Mouse (Mus musculus): Measurements from ENCODE around the gene Osgep. TPM values are rescaled to one million over a fixed set of nuclear protein-coding genes. Genes with fewer than 3 reads are reported as not detected.

Osgep gene
- polyA plus RNA-seq, 1 experiment from 2014 or later: 172 TPM

GRCm38 (mm10) chr14:50875591-50876230 is 49.0 kb downstream of the Osgep start:
- H3K4me1 ChIP-seq (ENCODE audit: control insufficient read depth, insufficient read depth, low read length): no peaks in the 10 kb centered on the region
- H3K4me2 ChIP-seq (ENCODE audit: low read depth): no peak overlapping the region
- H3K27ac ChIP-seq (ENCODE audit: low read depth, low read length): no peak overlapping the region
- H3K36me3 ChIP-seq (ENCODE audit: control insufficient read depth, insufficient read depth, low read length): no peaks in the 10 kb centered on the region
- H3K9ac ChIP-seq (ENCODE audit: low read length): no peak overlapping the region
- 81% methylated on average over 6 of the region's 6 CpGs for WGBS
- H3K4me3 ChIP-seq (ENCODE audit: low read depth, low read length): no peak overlapping the region
- H3K27me3 ChIP-seq (ENCODE audit: control insufficient read depth, insufficient read depth, low read length): no peaks in the 10 kb centered on the region
- ATAC-seq (ENCODE audit: insufficient read depth, low FRiP score, low TSS enrichment) (no peak), DNase-seq (ENCODE audit: low spot score) (no peak)
- H3K9me3 ChIP-seq (ENCODE audit: control insufficient read depth, low read length): no peaks in the 10 kb centered on the region

- WGBS: 93% methylated on average over 3 of the region's 3 CpGs
- ATAC-seq (ENCODE audit: insufficient read depth, low FRiP score, low TSS enrichment): no peak
Observed at GRCm38 (mm10) chr14:50875175-50875574, 49.5 kb downstream of the Osgep start.

GRCm38 (mm10) chr14:50871284-50871683 is 53.4 kb downstream of the Osgep start:
- 88% methylated on average over 2 of the region's 2 CpGs for WGBS
- Histone ChIP-seq H3K9ac (ENCODE audit: low read length) (no peak overlapping the region), H3K27ac (ENCODE audit: low read depth, low read length) (no peak overlapping the region), H3K4me2 (ENCODE audit: low read depth) (no peak overlapping the region), H3K27me3 (ENCODE audit: control insufficient read depth, insufficient read depth, low read length) (no peaks in the 10 kb centered on the region), H3K36me3 (ENCODE audit: control insufficient read depth, insufficient read depth, low read length) (no peaks in the 10 kb centered on the region), H3K4me3 (ENCODE audit: low read depth, low read length) (no peak overlapping the region), H3K9me3 (ENCODE audit: control insufficient read depth, low read length) (no peaks in the 10 kb centered on the region), H3K4me1 (ENCODE audit: control insufficient read depth, insufficient read depth, low read length) (no peaks in the 10 kb centered on the region)
- ATAC-seq (ENCODE audit: insufficient read depth, low FRiP score, low TSS enrichment) (no peak), DNase-seq (ENCODE audit: low spot score) (no peak)

More at GRCm38 (mm10) chr14:50875175-50875574, 49.5 kb downstream of the Osgep start:
- Histone ChIP-seq H3K4me3 (ENCODE audit: low read depth, low read length) (no peak overlapping the region), H3K9me3 (ENCODE audit: control insufficient read depth, low read length) (no peaks in the 10 kb centered on the region), H3K27me3 (ENCODE audit: control insufficient read depth, insufficient read depth, low read length) (no peaks in the 10 kb centered on the region), H3K27ac (ENCODE audit: low read depth, low read length) (no peak overlapping the region), H3K9ac (ENCODE audit: low read length) (no peak overlapping the region), H3K4me2 (ENCODE audit: low read depth) (no peak overlapping the region), H3K36me3 (ENCODE audit: control insufficient read depth, insufficient read depth, low read length) (no peaks in the 10 kb centered on the region), H3K4me1 (ENCODE audit: control insufficient read depth, insufficient read depth, low read length) (no peaks in the 10 kb centered on the region)
- no peak for DNase-seq (ENCODE audit: low spot score)

GRCm38 (mm10) chr14:50870805-50871143 is 53.9 kb downstream of the Osgep start:
- Histone ChIP-seq H3K9me3 (ENCODE audit: control insufficient read depth, low read length) (no peaks in the 10 kb centered on the region), H3K4me1 (ENCODE audit: control insufficient read depth, insufficient read depth, low read length) (no peaks in the 10 kb centered on the region), H3K4me2 (ENCODE audit: low read depth) (peak overlapping the region; percentile 70), H3K27me3 (ENCODE audit: control insufficient read depth, insufficient read depth, low read length) (no peaks in the 10 kb centered on the region), H3K27ac (ENCODE audit: low read depth, low read length) (no peak overlapping the region), H3K4me3 (ENCODE audit: low read depth, low read length) (peak overlapping the region; percentile 53), H3K36me3 (ENCODE audit: control insufficient read depth, insufficient read depth, low read length) (no peaks in the 10 kb centered on the region), H3K9ac (ENCODE audit: low read length) (peak overlapping the region; percentile 72)
- ATAC-seq (ENCODE audit: insufficient read depth, low FRiP score, low TSS enrichment) (peak; percentile 28), DNase-seq (ENCODE audit: low spot score) (no peak)
- 34% methylated on average over 5 of the region's 5 CpGs for WGBS

GRCm38 (mm10) chr14:50869889-50870804 is 54.5 kb downstream of the Osgep start, which contains the start of gene Tep1:
TSS of gene Tep1 (minus strand) at chr14:50870560.
- peak; percentile 82 for DNase-seq (ENCODE audit: low spot score)
- Histone ChIP-seq H3K9ac (ENCODE audit: low read length) (peak within 1 kb of the TSS; percentile 72), H3K9me3 (ENCODE audit: control insufficient read depth, low read length) (no peaks in the 10 kb centered on the region), H3K36me3 (ENCODE audit: control insufficient read depth, insufficient read depth, low read length) (no peaks in the 10 kb centered on the region), H3K27ac (ENCODE audit: low read depth, low read length) (0 out of 2 replicates have a peak within 1 kb of the TSS, but pooled peaks have one; percentile 34), H3K4me2 (ENCODE audit: low read depth) (peak within 1 kb of the TSS; percentile 70), H3K4me3 (ENCODE audit: low read depth, low read length) (peak within 1 kb of the TSS; percentile 53), H3K27me3 (ENCODE audit: control insufficient read depth, insufficient read depth, low read length) (no peaks in the 10 kb centered on the region), H3K4me1 (ENCODE audit: control insufficient read depth, insufficient read depth, low read length) (no peaks in the 10 kb centered on the region)
- ATAC-seq (ENCODE audit: insufficient read depth, low FRiP score, low TSS enrichment): peak; percentile 82
- 6% methylated on average over 32 of the region's 32 CpGs for WGBS

- no peaks in the 10 kb centered on the region for H3K36me3 ChIP-seq (ENCODE audit: control insufficient read depth, insufficient read depth, low read length)
- ATAC-seq (ENCODE audit: insufficient read depth, low FRiP score, low TSS enrichment): no peak
- 94% methylated on average over 5 of the region's 5 CpGs for WGBS
- H3K4me2 ChIP-seq (ENCODE audit: low read depth): no peak overlapping the region
- H3K9me3 ChIP-seq (ENCODE audit: control insufficient read depth, low read length): no peaks in the 10 kb centered on the region
- no peaks in the 10 kb centered on the region for H3K27me3 ChIP-seq (ENCODE audit: control insufficient read depth, insufficient read depth, low read length)
- no peaks in the 10 kb centered on the region for H3K4me1 ChIP-seq (ENCODE audit: control insufficient read depth, insufficient read depth, low read length)
- no peak overlapping the region for H3K27ac ChIP-seq (ENCODE audit: low read depth, low read length)
- no peak overlapping the region for H3K4me3 ChIP-seq (ENCODE audit: low read depth, low read length)
- H3K9ac ChIP-seq (ENCODE audit: low read length): no peak overlapping the region
- DNase-seq (ENCODE audit: low spot score): no peak
Observed at GRCm38 (mm10) chr14:50868656-50869055, 56.0 kb downstream of the Osgep start.

GRCm38 (mm10) chr14:50868211-50868610 is 56.5 kb downstream of the Osgep start:
- H3K27ac ChIP-seq (ENCODE audit: low read depth, low read length): no peak overlapping the region
- 72% methylated on average over 4 of the region's 4 CpGs for WGBS
- ATAC-seq (ENCODE audit: insufficient read depth, low FRiP score, low TSS enrichment) (no peak), DNase-seq (ENCODE audit: low spot score) (no peak)
- no peak overlapping the region for H3K9ac ChIP-seq (ENCODE audit: low read length)
- no peaks in the 10 kb centered on the region for H3K27me3 ChIP-seq (ENCODE audit: control insufficient read depth, insufficient read depth, low read length)
- no peaks in the 10 kb centered on the region for H3K36me3 ChIP-seq (ENCODE audit: control insufficient read depth, insufficient read depth, low read length)
- no peak overlapping the region for H3K4me3 ChIP-seq (ENCODE audit: low read depth, low read length)
- H3K4me1 ChIP-seq (ENCODE audit: control insufficient read depth, insufficient read depth, low read length): no peaks in the 10 kb centered on the region
- H3K9me3 ChIP-seq (ENCODE audit: control insufficient read depth, low read length): no peaks in the 10 kb centered on the region
- H3K4me2 ChIP-seq (ENCODE audit: low read depth): no peak overlapping the region

- no peaks in the 10 kb centered on the region for H3K9me3 ChIP-seq (ENCODE audit: control insufficient read depth, low read length)
- H3K27ac ChIP-seq (ENCODE audit: low read depth, low read length): no peak overlapping the region
- H3K27me3 ChIP-seq (ENCODE audit: control insufficient read depth, insufficient read depth, low read length): no peaks in the 10 kb centered on the region
- H3K4me3 ChIP-seq (ENCODE audit: low read depth, low read length): no peak overlapping the region
- H3K9ac ChIP-seq (ENCODE audit: low read length): no peak overlapping the region
- ATAC-seq (ENCODE audit: insufficient read depth, low FRiP score, low TSS enrichment) (no peak), DNase-seq (ENCODE audit: low spot score) (no peak)
- H3K4me1 ChIP-seq (ENCODE audit: control insufficient read depth, insufficient read depth, low read length): no peaks in the 10 kb centered on the region
- H3K4me2 ChIP-seq (ENCODE audit: low read depth): no peak overlapping the region
- 89% methylated on average over 3 of the region's 3 CpGs for WGBS
- no peaks in the 10 kb centered on the region for H3K36me3 ChIP-seq (ENCODE audit: control insufficient read depth, insufficient read depth, low read length)
Observed at GRCm38 (mm10) chr14:50866966-50867365, 57.7 kb downstream of the Osgep start.
